Mouse (Mus musculus) liver, postnatal 0 days (tissue): ENCODE measurements around the gene Baz2a. TPM values are rescaled to one million over a fixed set of nuclear protein-coding genes. Genes with fewer than 3 reads are reported as not detected.

Source experiments
- ATAC-seq: fragments of 200-750 bp; cut with Nextera tagmentation; 2 replicates; pipeline ENCODE4 v1.8.0; 2017; ENCODE audit warnings: mild to moderate bottlenecking, moderate library complexity
- DNase-seq: peaks from one replicate; pipeline ENCODE4 v3.0.0-alpha.2; 2016
- H3K27ac ChIP-seq: fragments of 300-500 bp; sonication (generic); 2 replicates; pipeline ENCODE4 v1.5.1; 2014; ENCODE audit warnings: antibody characterized with exemption, moderate library complexity, mild to moderate bottlenecking, low read depth
- H3K27me3 ChIP-seq: fragments of 300-500 bp; sonication (generic); 2 replicates; pipeline ENCODE4 v1.6.1; 2014; ENCODE audit warnings: low read length, control low read depth, mixed read lengths; ENCODE audit not compliant: insufficient read depth
- H3K36me3 ChIP-seq: fragments of 300-500 bp; sonication (generic); replicated peaks from 2 replicates; pipeline ENCODE4 v1.6.1; 2014; ENCODE audit warnings: mild to moderate bottlenecking, control low read depth, low read length, moderate library complexity, mixed read lengths; ENCODE audit not compliant: insufficient read depth
- H3K4me1 ChIP-seq: fragments of 300-500 bp; sonication (generic); 2 replicates; pipeline ENCODE4 v1.6.1; 2014; ENCODE audit warnings: antibody characterized with exemption, mild to moderate bottlenecking, control low read depth; ENCODE audit not compliant: insufficient read depth
- H3K4me2 ChIP-seq: fragments of 300-500 bp; sonication (generic); 2 replicates; pipeline ENCODE4 v1.6.1; 2014; ENCODE audit warnings: low read depth, mild to moderate bottlenecking, low read length, moderate library complexity, mixed read lengths
- H3K4me3 ChIP-seq: fragments of 300-500 bp; sonication (generic); 2 replicates; pipeline ENCODE4 v1.5.1; 2014; ENCODE audit warnings: low read depth, low read length
- H3K9ac ChIP-seq: fragments of 300-500 bp; sonication (generic); replicated peaks from 2 replicates; pipeline ENCODE4 v1.6.1; 2014; ENCODE audit warnings: mild to moderate bottlenecking, moderate library complexity
- H3K9me3 ChIP-seq: fragments of 300-500 bp; sonication (generic); 2 replicates; pipeline ENCODE4 v1.6.1; 2016; ENCODE audit warnings: mild to moderate bottlenecking, control low read depth, low read length, mixed read lengths
- CTCF ChIP-seq: sonication (generic); IDR thresholded peaks from 2 replicates; pipeline ENCODE4 v1.5.1; 2016; ENCODE audit warnings: antibody characterized with exemption, low read depth
- EP300 ChIP-seq: IDR thresholded peaks from 2 replicates; pipeline ENCODE4 v1.6.1; 2016; ENCODE audit warnings: antibody characterized with exemption, low read depth, mild to moderate bottlenecking
- WGBS: fragments of 180-500 bp; shearing (Covaris S2); extraction: QIAGEN DNeasy Blood & Tissue Kit; methylation state at CpG from one replicate; pipeline ENCODE4 v1.1.7; 2014; ENCODE audit not compliant: insufficient replicate concordance; 5-methylcytosine and 5-hydroxymethylcytosine counted together
- microRNA counts: library from miRNA; unstranded; fragments of <30 nt; microRNA quantifications from one replicate; lab custom pipeline; 2015
- microRNA-seq: library from miRNA; unstranded; fragments of <30 nt; microRNA quantifications from one replicate; pipeline ENCODE4, GENCODE M21; 2016
- polyA plus RNA-seq: library from polyadenylated mRNA; unstranded; fragments of >200 nt; fragmentation: Nextera tagmentation; extraction: Ambion mirVana; gene quantifications from 2 replicates; pipeline ENCODE4 v1.2.1, GENCODE M21; 2015

Baz2a gene
- polyA plus RNA-seq, 1 experiment from 2014 or later: 5.4 TPM

DNA sequence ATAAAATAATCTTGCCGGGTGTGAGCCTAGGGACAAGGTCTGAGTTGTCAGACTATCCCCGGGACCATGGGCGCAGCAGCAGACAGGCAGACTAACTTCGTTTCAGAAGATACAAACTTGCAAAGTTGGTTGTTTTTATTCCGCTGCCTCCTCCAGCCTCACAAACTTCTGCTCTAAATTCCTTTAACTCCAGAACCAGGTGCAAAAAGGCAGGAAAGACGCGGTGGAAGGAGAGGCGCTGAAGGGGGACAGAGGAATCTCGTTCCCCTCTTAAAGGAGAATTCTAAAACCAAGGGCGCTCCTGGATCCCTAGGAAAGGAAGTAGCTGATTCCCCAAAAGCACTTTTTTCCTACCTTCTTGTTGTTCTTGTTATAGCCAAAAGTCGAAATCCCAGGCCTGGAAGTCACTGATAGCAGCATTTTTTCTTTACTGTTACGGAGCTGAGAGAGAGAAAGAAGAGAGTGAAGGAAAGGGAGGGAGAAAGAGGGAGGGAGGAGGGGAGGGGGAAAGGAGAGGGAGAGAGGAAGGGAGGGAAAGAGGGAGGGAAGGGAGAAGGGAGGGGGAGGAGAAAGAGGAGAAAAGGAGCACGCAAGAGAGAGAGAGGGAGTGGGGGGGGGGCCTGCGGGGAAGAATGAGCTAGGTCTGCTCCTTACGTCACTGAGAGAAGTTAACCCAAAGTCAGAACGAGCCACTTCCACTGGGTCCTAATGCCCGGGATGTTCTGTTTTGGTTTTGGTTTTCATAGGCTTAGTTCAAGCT lies 84.8 kb downstream of the Baz2a start:
- peak overlapping the region; percentile 71 for H3K4me3 ChIP-seq

DNA sequence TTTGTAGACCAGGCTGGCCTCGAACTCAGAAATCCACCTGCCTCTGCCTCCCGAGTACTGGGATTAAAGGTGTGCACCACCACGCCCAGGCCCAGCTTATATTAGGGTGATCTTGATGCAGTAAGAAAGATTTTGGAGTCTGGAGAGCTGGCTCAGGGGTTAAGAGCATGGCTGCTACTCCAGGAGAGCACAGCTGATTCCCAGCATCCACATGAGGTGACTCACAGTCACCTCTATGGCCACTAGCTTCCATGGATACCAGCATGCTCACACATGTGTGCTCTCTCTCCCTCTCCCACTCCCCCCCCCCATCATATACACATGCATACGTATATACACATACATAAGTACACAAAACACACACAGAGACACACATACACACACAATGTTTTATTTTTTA lies 85.9 kb downstream of the Baz2a start:
- no peaks in the 10 kb centered on the region for H3K36me3 ChIP-seq
- H3K4me1 ChIP-seq: peaks cover 8% of the 10 kb centered on the region; the same call in 1 of the 2 replicates
- H3K27ac ChIP-seq: no peak overlapping the region
- 82% methylated on average over 4 of the region's 4 CpGs for WGBS
- ATAC-seq (no peak), DNase-seq (no peak)
- TF ChIP-seq EP300 (no peak), CTCF (no peak)
- no peak overlapping the region for H3K9ac ChIP-seq
- H3K27me3 ChIP-seq: no peaks in the 10 kb centered on the region
- H3K4me3 ChIP-seq: no peak overlapping the region
- H3K4me2 ChIP-seq: no peak overlapping the region
- H3K9me3 ChIP-seq: no peaks in the 10 kb centered on the region

More for the DNA sequence above, 84.8 kb downstream of the Baz2a start:
- no peaks in the 10 kb centered on the region for H3K36me3 ChIP-seq
- peak overlapping the region; percentile 92 for H3K4me2 ChIP-seq
- peak overlapping the region; percentile 75 for H3K27ac ChIP-seq
- no peaks in the 10 kb centered on the region for H3K27me3 ChIP-seq
- peak; percentile 78 for DNase-seq
- peaks cover 8% of the 10 kb centered on the region; the same call in 1 of the 2 replicates for H3K4me1 ChIP-seq
- ATAC-seq: peak; percentile 84
- peak overlapping the region; percentile 76 for H3K9ac ChIP-seq
- under 1% methylated on average over 17 of the region's 17 CpGs for WGBS
- no peaks in the 10 kb centered on the region for H3K9me3 ChIP-seq
- TF ChIP-seq EP300: no peak
- no peak for TF ChIP-seq CTCF

MicroRNA genes within 50 kb of the gene (microRNA counts, 519-probe panel; counts per million panel counts)
- 662 counts per million, percentile 4 among the panel's probes with 10 or more counts for microRNA mmu-miR-677 (lab: Ali Mortazavi, UCI)

Small RNA genes within 50 kb of the gene (microRNA-seq; reads per million reads assigned to microRNA genes)
- 49.4 reads per million, percentile 36 among the genes with 10 or more reads in this experiment for gene Mir677

Other genes with a start within 250 kb of the Baz2a start
- not detected in 2 replicates for gene Rdh19, start 241.6 kb upstream of the Baz2a start, polyA plus RNA-seq
- 4.2 and 4.6 TPM in 2 replicates for gene Rdh16f2, start 225.1 kb upstream of the Baz2a start, polyA plus RNA-seq
- 345 and 356 TPM in 2 replicates for gene Rdh7, start 202.8 kb upstream of the Baz2a start, polyA plus RNA-seq
- gene Sdr9c7, start 193.1 kb upstream of the Baz2a start, polyA plus RNA-seq: 0.05 TPM in 2 replicates
- 29.5 and 32.4 TPM in 2 replicates for gene Hsd17b6, start 84.0 kb upstream of the Baz2a start, polyA plus RNA-seq
- 26.2 and 29.1 TPM in 2 replicates for gene Prim1, start 76.4 kb upstream of the Baz2a start, polyA plus RNA-seq
- gene Naca, start 56.0 kb upstream of the Baz2a start, polyA plus RNA-seq: 384 and 394 TPM in 2 replicates
- 193 and 194 TPM in 2 replicates for gene Ptges3, start 32.6 kb upstream of the Baz2a start, polyA plus RNA-seq
- gene Atp5b, start 8.3 kb upstream of the Baz2a start, polyA plus RNA-seq: 1,808 and 1,865 TPM in 2 replicates
- 4.5 TPM in 2 replicates for gene Rbms2, start 88.7 kb downstream of the Baz2a start, polyA plus RNA-seq
- 48.8 and 67.3 TPM in 2 replicates for gene Gls2, start 102.9 kb downstream of the Baz2a start, polyA plus RNA-seq
- 54.0 and 61.1 TPM in 2 replicates for gene Spryd4, start 120.2 kb downstream of the Baz2a start, polyA plus RNA-seq
- gene Mip, start 134.3 kb downstream of the Baz2a start, polyA plus RNA-seq: not detected in 2 replicates
- gene Timeless, start 140.5 kb downstream of the Baz2a start, polyA plus RNA-seq: 15.1 and 18.5 TPM in 2 replicates
- gene Apon, start 162.5 kb downstream of the Baz2a start, polyA plus RNA-seq: 41.8 and 42.4 TPM in 2 replicates
- gene Apof, start 177.1 kb downstream of the Baz2a start, polyA plus RNA-seq: 1,289 and 1,338 TPM in 2 replicates
- gene Stat2, start 179.0 kb downstream of the Baz2a start, polyA plus RNA-seq: 11.3 and 12.1 TPM in 2 replicates
- not detected in 2 replicates for gene Il23a, start 207.2 kb downstream of the Baz2a start, polyA plus RNA-seq
- 9.2 and 10.2 TPM in 2 replicates for gene Pan2, start 211.8 kb downstream of the Baz2a start, polyA plus RNA-seq
- gene Cnpy2, start 230.9 kb downstream of the Baz2a start, polyA plus RNA-seq: 110 and 121 TPM in 2 replicates
- gene Cs, start 246.2 kb downstream of the Baz2a start, polyA plus RNA-seq: 45.3 and 51.4 TPM in 2 replicates